Mouse (Mus musculus) erythroblast, adult 5-6 weeks (primary cell): ENCODE measurements around the gene Ehf. TPM values are rescaled to one million over a fixed set of nuclear protein-coding genes. Genes with fewer than 3 reads are reported as not detected.

ENCODE experiments used
- ATAC-seq: replicated peaks from 2 replicates; pipeline ENCODE4 v1.8.0; 2016; ENCODE audit warnings: moderate number of reproducible peaks, mild to moderate bottlenecking, moderate TSS enrichment, inconsistent platforms; ENCODE audit not compliant: poor library complexity, low FRiP score, severe bottlenecking
- total RNA-seq, 2 experiments: library from RNA; stranded (forward) in 1 of 2; stranded (reverse) in 1 of 2; fragments of 150-400 nt in 1 of 2; fragments of 200-764, 138-1000 nt in 1 of 2; gene quantifications; 2 replicates each; pipeline versions ENCODE4 v1.2.3 to v1.2.4; 2015 to 2017; ENCODE audit warnings: low replicate concordance in 2 of 2

Gene Ehf
- total RNA-seq, 2 experiments from 2014 or later, result not detected

- ATAC-seq, result no peak
Measured at GRCm38 (mm10) chr2:103298711-103299463, 4.2 kb downstream of the Ehf start.

- ATAC-seq, result no peak
Measured at GRCm38 (mm10) chr2:103294526-103294925, 8.6 kb downstream of the Ehf start.

GRCm38 (mm10) chr2:103293751-103294150 is 9.3 kb downstream of the Ehf start:
- ATAC-seq, result no peak

GRCm38 (mm10) chr2:103293214-103293613 is 9.9 kb downstream of the Ehf start:
- ATAC-seq, result no peak

- ATAC-seq, result no peak
Measured at GRCm38 (mm10) chr2:103290705-103291269, 12.3 kb downstream of the Ehf start.

GRCm38 (mm10) chr2:103290167-103290566 is 12.9 kb downstream of the Ehf start:
- no peak for ATAC-seq

GRCm38 (mm10) chr2:103289407-103289950 is 13.6 kb downstream of the Ehf start:
- ATAC-seq, result no peak

GRCm38 (mm10) chr2:103287716-103288115 is 15.4 kb downstream of the Ehf start:
- ATAC-seq, result no peak

GRCm38 (mm10) chr2:103285561-103285960 is 17.5 kb downstream of the Ehf start:
- no peak for ATAC-seq

GRCm38 (mm10) chr2:103283730-103284129 is 19.3 kb downstream of the Ehf start:
- no peak for ATAC-seq

- ATAC-seq, result no peak
Measured at GRCm38 (mm10) chr2:103282184-103282750, 20.8 kb downstream of the Ehf start.

- ATAC-seq, result no peak
Measured at GRCm38 (mm10) chr2:103279927-103280326, 23.2 kb downstream of the Ehf start.

- no peak for ATAC-seq
Measured at GRCm38 (mm10) chr2:103278476-103278875, 24.6 kb downstream of the Ehf start.

- no peak for ATAC-seq
Measured at GRCm38 (mm10) chr2:103277794-103278193, 25.3 kb downstream of the Ehf start.

GRCm38 (mm10) chr2:103275316-103275960 is 27.6 kb downstream of the Ehf start:
- no peak for ATAC-seq

GRCm38 (mm10) chr2:103274803-103275202 is 28.3 kb downstream of the Ehf start:
- ATAC-seq, result no peak

- ATAC-seq, result no peak
Measured at GRCm38 (mm10) chr2:103274270-103274669, 28.8 kb downstream of the Ehf start.

GRCm38 (mm10) chr2:103271481-103271880 is 31.6 kb downstream of the Ehf start:
- no peak for ATAC-seq

- no peak for ATAC-seq
Measured at GRCm38 (mm10) chr2:103270556-103271160, 32.4 kb downstream of the Ehf start.

- ATAC-seq, result no peak
Measured at GRCm38 (mm10) chr2:103239086-103239485, 64.0 kb downstream of the Ehf start.
